Mouse (Mus musculus) bone marrow macrophage, adult 2 months (primary cell): Measurements from ENCODE around the gene Ncbp3. TPM values are rescaled to one million over a fixed set of nuclear protein-coding genes. Genes with fewer than 3 reads are reported as not detected.
A peak's percentile ranks its signal among the peaks of the same experiment; 100 is the strongest.

ENCODE experiments used
- H3K27ac ChIP-seq: 2 replicates; pipeline ENCODE4 v1.5.1; 2012; ENCODE audit warnings: low read depth, low read length; ENCODE audit not compliant: insufficient read depth
- H3K4me1 ChIP-seq: 2 replicates; pipeline ENCODE4 v1.6.1; 2012; ENCODE audit warnings: low read length; ENCODE audit not compliant: control insufficient read depth, insufficient read depth
- H3K4me3 ChIP-seq: 2 replicates; pipeline ENCODE4 v1.5.1; 2012; ENCODE audit warnings: mild to moderate bottlenecking, low read length, moderate library complexity; ENCODE audit not compliant: insufficient read depth
- CTCF ChIP-seq: IDR thresholded peaks from 2 replicates; pipeline ENCODE4 v1.5.1; 2012; ENCODE audit warnings: low read depth, mild to moderate bottlenecking, low read length, moderate library complexity
- POLR2A ChIP-seq: IDR thresholded peaks from 2 replicates; pipeline ENCODE4 v1.6.1; 2012; ENCODE audit warnings: mild to moderate bottlenecking, low read depth, low read length, borderline replicate concordance
- polyA plus RNA-seq: library from polyadenylated mRNA; stranded (reverse); fragments of >200 nt; gene quantifications from 2 replicates; pipeline ENCODE4 v1.2.4, GENCODE M21; 2012; ENCODE audit not compliant: missing spikeins, insufficient read depth, insufficient read length

Ncbp3 gene
- polyA plus RNA-seq: 6.2 and 6.4 TPM in 2 replicates

DNA sequence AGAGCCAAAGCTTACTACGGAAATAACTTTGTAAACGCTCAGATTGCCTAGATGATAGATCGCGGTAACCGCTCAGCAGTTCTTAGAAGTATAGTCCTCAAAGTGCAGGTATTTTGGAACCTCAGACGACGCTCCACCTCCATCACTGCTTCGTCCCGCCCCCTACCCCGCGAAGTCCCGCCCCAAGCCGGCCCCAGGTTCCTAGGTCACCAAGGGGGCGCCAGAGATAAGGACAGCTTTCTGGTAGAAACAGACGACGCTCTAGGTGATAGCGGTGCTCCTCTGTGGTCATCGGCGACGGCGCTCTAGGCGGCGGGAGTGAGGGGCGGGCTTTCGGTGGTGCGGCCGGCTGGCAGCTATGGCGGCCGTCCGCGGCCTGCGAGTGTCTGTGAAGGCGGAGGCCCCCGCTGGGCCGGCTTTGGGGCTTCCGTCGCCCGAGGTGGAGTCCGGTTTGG is at the start of gene Ncbp3:
Gene Ncbp3 (plus strand): TSS at position 242 of the 455 bp plus-strand sequence.
- H3K4me1 ChIP-seq: peaks cover 6% of the 10 kb centered on the region
- no peak for TF ChIP-seq POLR2A
- no peak for TF ChIP-seq CTCF
- H3K4me3 ChIP-seq: peak within 1 kb of the TSS; percentile 84
- H3K27ac ChIP-seq: peak within 1 kb of the TSS; percentile 44; the same call in 1 of the 2 replicates

DNA sequence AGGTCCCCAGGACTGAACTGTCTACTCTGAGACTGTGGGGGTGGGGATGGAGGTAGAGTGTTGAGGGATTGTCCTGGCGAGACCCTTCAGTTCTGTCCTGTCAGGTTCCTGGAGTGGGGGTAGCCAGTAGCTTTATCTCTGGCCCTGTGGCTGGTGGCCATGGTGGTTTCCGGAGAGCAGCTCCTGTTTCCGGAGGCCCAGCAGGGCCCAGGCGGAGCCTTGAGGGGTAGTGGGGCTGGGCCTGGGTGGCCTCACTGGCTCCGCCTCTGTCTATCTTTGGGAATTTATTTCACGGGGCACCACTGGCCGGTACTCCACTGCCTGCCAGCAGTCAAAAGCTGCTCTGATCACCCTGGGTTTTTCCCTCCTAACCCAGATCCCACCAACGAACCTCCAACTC is 48.8 kb upstream of the Ncbp3 start, which contains the start of gene P2rx1:
Gene P2rx1 (plus strand): TSS at position 333 of the 400 bp plus-strand sequence.
- TF ChIP-seq POLR2A: no peak
- Histone ChIP-seq H3K27ac (no peak within 1 kb of the TSS), H3K4me3 (no peak within 1 kb of the TSS), H3K4me1 (peaks cover 10% of the 10 kb centered on the region)

DNA sequence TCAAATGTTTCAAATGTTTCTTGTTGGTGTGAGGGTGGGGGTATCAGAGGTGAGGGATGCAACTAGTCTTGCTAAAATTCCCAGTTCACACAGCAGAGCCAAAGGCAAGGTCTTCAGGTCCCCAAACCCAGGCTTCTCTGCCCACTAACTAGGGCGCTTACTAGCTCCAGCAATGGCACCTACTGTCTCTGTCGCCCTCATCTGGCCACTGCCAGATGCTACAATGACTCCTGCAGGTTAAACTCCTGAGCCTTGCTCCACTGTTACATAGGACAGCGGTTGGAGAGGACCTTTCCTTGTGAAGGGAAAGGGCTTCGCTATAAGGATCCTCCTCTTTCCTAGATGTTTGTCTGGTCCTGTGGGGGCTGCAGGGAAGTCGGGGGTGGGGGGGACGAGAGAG is 46.6 kb upstream of the Ncbp3 start:
- H3K4me1 ChIP-seq: peaks cover 10% of the 10 kb centered on the region
- H3K4me3 ChIP-seq: no peak overlapping the region

DNA sequence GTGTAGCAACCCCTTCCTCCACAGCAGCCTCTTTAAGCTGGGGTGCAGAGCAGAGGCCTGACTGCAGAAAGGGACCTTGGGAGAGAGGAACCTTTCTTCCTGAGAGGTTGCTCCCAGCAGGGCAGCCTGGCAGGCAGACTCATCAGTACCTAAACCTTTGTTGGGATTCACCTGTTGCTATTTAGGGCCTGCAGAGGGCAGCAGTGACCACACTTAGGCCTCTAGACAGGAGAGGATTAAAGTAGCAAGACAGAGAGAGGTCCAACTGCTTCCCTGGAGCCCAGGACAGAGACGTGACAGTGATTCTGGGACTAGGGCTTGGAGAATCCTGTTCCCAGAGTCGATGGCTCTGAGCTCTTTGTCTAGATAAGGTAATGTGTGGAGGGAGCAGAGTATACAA is 41.2 kb upstream of the Ncbp3 start:
- TF ChIP-seq POLR2A (no peak), CTCF (peak; percentile 56)
- Histone ChIP-seq H3K4me1 (no peaks in the 10 kb centered on the region), H3K27ac (no peak overlapping the region), H3K4me3 (no peak overlapping the region)

More for the DNA sequence above, 46.6 kb upstream of the Ncbp3 start:
- no peak overlapping the region for H3K27ac ChIP-seq
- TF ChIP-seq POLR2A: no peak
- TF ChIP-seq CTCF: peak; percentile 78

DNA sequence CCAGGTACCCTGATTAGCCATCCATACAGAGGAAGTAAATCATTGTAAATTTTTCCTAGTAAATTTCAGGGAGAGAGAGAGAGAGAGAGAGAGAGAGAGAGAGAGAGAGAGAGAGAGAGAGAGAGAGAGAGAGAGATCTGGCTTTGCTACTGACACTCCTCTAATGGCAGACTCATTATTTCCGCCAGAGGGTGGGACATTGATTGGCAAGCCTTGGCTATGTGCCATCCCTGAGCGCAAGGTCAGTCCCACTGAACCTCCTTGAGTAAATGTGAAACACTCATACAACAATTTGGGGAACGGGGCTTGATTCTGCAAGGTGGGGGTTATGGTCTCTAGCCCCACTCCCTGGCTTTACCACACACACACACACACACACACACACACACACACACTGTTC is 40.5 kb upstream of the Ncbp3 start:
- no peak overlapping the region for H3K27ac ChIP-seq
- no peak overlapping the region for H3K4me3 ChIP-seq
- no peaks in the 10 kb centered on the region for H3K4me1 ChIP-seq
- TF ChIP-seq CTCF (no peak), POLR2A (no peak)

DNA sequence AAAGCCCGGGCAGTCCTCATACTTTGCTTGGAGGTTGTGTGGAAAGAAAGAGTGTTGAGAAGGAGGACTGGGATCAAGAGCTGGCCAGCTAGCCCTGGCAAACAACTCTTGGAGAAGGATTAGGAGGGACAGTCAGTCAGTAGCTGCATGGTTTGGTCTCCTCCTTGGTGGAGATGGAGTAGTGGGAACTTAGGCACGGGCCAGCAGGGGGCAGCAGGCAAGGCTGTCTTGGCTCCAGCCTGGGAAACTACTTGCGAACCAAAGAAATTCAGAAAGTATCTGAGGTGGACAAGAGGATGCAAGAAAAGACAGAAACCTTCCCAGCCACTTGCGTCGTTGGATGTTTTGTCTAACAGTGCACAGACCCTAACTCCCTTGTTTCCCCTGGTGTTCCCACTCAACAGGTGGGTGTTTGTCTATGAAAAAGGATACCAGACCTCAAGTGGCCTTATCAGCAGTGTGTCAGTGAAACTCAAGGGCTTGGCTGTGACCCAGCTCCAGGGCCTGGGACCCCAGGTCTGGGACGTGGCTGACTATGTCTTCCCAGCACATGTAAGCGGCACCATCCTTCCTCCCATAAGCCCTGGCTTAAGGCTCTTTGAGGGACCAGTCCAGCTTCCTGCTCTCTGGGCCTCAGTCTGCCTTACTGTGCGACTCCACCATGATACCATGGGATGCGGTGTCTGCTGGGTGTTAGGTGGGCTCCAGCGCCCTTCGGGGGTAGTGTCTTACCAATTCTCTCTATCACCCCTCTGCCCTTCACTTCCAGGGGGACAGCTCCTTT is 39.7 kb upstream of the Ncbp3 start:
- peak; percentile 87 for TF ChIP-seq CTCF
- TF ChIP-seq POLR2A: no peak

DNA sequence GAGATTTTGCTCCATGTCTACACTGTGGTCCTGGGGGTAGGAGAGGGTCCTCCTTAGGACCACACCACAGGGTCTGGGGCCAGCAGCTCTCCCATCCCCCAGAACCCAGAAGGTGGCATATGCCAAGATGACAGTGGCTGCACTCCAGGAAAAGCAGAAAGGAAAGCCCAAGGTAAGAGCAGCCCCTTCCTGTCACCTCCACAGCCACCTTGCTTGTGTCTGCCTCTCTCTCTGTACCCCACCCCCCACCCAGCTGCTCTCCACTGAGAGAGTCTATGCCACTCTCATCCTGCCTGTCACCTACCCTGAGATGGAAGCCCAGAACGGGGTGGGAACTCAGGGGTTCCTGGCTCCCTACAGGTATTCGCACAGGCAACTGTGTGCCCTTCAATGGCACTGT is 38.8 kb upstream of the Ncbp3 start:
- Histone ChIP-seq H3K27ac (no peak overlapping the region), H3K4me1 (no peaks in the 10 kb centered on the region), H3K4me3 (no peak overlapping the region)
- TF ChIP-seq CTCF: no peak
- TF ChIP-seq POLR2A: no peak

More for the DNA sequence above, 39.7 kb upstream of the Ncbp3 start:
- Histone ChIP-seq H3K27ac (no peak overlapping the region), H3K4me3 (no peak overlapping the region), H3K4me1 (no peaks in the 10 kb centered on the region)

DNA sequence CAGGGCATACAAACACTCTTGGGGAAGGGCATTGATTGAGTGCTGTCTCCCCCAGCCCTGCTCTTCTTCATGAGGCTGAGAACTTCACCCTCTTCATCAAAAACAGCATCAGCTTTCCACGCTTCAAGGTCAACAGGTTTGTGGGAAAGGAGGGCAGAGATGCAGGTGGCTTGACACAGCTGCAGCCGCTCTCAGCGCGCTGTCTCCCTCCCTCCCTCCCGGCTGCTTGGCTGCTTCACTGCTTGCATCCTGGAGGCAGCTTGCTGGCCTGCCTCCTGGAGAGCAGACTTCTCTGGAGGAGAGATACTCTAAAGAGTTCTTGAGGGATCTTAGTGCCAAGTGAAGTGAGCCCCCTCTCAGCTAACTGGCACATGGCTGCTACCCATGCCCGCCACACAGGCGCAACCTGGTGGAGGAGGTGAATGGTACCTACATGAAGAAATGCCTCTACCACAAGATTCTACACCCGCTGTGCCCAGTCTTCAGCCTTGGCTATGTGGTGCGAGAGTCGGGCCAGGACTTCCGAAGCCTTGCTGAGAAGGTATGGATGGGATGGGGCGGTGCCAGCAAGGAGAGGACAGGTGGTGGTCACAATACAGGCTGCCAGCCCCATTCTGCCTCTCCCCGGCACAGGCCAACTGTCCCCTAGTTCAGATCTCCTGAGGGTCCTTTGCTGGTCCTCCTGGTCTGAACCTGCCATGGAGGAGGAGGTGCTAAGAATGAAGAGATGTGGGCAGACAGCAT is 37.9 kb upstream of the Ncbp3 start:
- H3K4me1 ChIP-seq: no peaks in the 10 kb centered on the region
- H3K27ac ChIP-seq: no peak overlapping the region
- TF ChIP-seq POLR2A: no peak
- no peak for TF ChIP-seq CTCF
- no peak overlapping the region for H3K4me3 ChIP-seq

DNA sequence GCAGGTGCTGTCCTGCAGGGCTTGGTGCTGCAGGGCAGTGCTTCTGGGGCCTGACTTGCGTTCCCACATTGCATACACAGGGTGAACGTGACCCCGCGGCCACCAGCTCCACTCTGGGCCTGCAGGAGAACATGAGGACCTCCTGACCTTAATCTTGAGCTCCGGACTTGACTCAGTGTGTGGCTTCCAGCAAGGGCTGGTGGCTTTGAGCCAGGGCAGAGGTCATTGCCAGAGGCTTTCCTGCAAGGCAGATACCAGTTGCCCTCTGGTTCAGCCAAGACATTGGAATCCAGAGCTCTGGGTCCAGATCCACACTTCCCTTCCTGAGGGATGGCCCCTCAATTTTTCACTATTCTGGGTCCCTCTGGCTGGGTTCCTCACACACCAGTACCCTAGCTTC is 33.6 kb upstream of the Ncbp3 start:
- Histone ChIP-seq H3K4me3 (no peak overlapping the region), H3K4me1 (no peaks in the 10 kb centered on the region), H3K27ac (no peak overlapping the region)
- no peak for TF ChIP-seq CTCF
- TF ChIP-seq POLR2A: no peak
